In the genomic region with DNA sequence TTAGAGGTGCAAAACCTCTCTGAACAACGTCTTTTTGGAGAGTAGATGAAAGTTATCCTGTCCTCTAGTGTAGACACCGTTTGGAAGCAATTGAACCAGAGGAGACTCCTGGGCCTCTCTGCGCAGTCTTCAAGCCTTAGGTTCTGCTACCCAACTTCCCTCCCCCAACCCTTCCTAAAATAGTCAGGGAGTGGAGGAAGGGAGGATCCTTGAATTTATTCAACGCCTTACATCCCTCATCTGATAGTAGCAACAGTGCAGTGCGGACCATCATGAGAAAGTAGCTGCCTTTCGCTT, we compare ENCODE assay signal across 9 mouse cellular contexts. TPM values are rescaled to one million over a fixed set of nuclear protein-coding genes. Genes with fewer than 3 reads are reported as not detected.
DNase-seq lines count a peak whose midpoint lies in the region; ATAC-seq lines count a peak whose summit lies in the region.
"Had no signal": no experiment of that assay in that cellular context is flagged by ENCODE, and none has a peak within 500 bp of the region (broad histone marks: within the 10 kb centered on the region; RNA-seq: fewer than 3 reads in every experiment).

No protein-coding gene starts in this region.

- H3K4me3 ChIP-seq in kidney, embryonic 14.5 days (ENCODE audit: low read length): peak overlapping the region; percentile 50
- peak overlapping the region; percentile 61 for H3K4me3 ChIP-seq in forebrain, embryonic 13.5 days
- peak overlapping the region; percentile 41 for H3K4me3 ChIP-seq in limb, embryonic 11.5 days (ENCODE audit: low read depth, low read length)
- peak overlapping the region; percentile 79 for H3K4me3 ChIP-seq in midbrain, embryonic 16.5 days (ENCODE audit: low read depth, low read length)

- H3K4me1 ChIP-seq in kidney, embryonic 14.5 days (ENCODE audit: control insufficient read depth, insufficient read depth, low read length): peaks cover 9% of the 10 kb centered on the region; the same call in 1 of the 2 replicates
- peaks cover 6% of the 10 kb centered on the region for H3K4me1 ChIP-seq in forebrain, embryonic 13.5 days
- no peaks in the 10 kb centered on the region for H3K4me1 ChIP-seq in limb, embryonic 11.5 days (ENCODE audit: control insufficient read depth, insufficient read depth, low read length)
- H3K4me1 ChIP-seq in midbrain, embryonic 16.5 days (ENCODE audit: control insufficient read depth, insufficient read depth, low read length): peaks cover 8% of the 10 kb centered on the region; the same call in 1 of the 2 replicates

- no peak for DNase-seq in kidney, postnatal 4 days
- no peak for DNase-seq in limb, embryonic 11.5 days (ENCODE audit: low spot score)
- DNase-seq in adrenal gland, postnatal 10 days: no peak
- DNase-seq in adrenal gland, postnatal 14 days: no peak
- no peak for DNase-seq in urinary bladder, adult 2 months (ENCODE audit: low spot score)

- H3K27ac ChIP-seq in kidney, embryonic 14.5 days (ENCODE audit: low read depth, low read length): no peak overlapping the region
- no peak overlapping the region for H3K27ac ChIP-seq in forebrain, embryonic 13.5 days
- H3K27ac ChIP-seq in limb, embryonic 11.5 days (replicated peaks; ENCODE audit: low read depth, low read length): no peak overlapping the region
- H3K27ac ChIP-seq in midbrain, embryonic 16.5 days (ENCODE audit: low read length): peak overlapping the region; percentile 93

- ATAC-seq in kidney, embryonic 14.5 days (ENCODE audit: low FRiP score, low TSS enrichment): peak; percentile 32; the same call in 1 of the 2 replicates
- no peak for ATAC-seq in forebrain, embryonic 13.5 days
- no peak for ATAC-seq in limb, embryonic 11.5 days (ENCODE audit: insufficient number of reproducible peaks, low FRiP score, low TSS enrichment, low read depth)
- no peak for ATAC-seq in midbrain, embryonic 16.5 days

- WGBS in kidney, embryonic 14.5 days: 5% methylated on average over 6 of the region's 6 CpGs
- 6% methylated on average over 6 of the region's 6 CpGs for WGBS in forebrain, embryonic 13.5 days
- 7% methylated on average over 6 of the region's 6 CpGs for WGBS in limb, embryonic 11.5 days
- 6% methylated on average over 6 of the region's 6 CpGs for WGBS in midbrain, embryonic 16.5 days

- H3K36me3 ChIP-seq in kidney, embryonic 14.5 days (ENCODE audit: control insufficient read depth, insufficient read depth, low read length): no peaks in the 10 kb centered on the region
- no peaks in the 10 kb centered on the region for H3K36me3 ChIP-seq in forebrain, embryonic 13.5 days (ENCODE audit: poor library complexity, severe bottlenecking)
- no peaks in the 10 kb centered on the region for H3K36me3 ChIP-seq in limb, embryonic 11.5 days (ENCODE audit: control insufficient read depth, insufficient read depth, low read length)
- H3K36me3 ChIP-seq in midbrain, embryonic 16.5 days (ENCODE audit: control insufficient read depth, insufficient read depth, low read length): no peaks in the 10 kb centered on the region
- H3K36me3 ChIP-seq: G1E had no signal

- H3K9ac ChIP-seq in kidney, embryonic 14.5 days (ENCODE audit: low read depth, low read length): no peak overlapping the region
- peak overlapping the region; percentile 71 for H3K9ac ChIP-seq in forebrain, embryonic 13.5 days
- no peak overlapping the region for H3K9ac ChIP-seq in limb, embryonic 11.5 days (ENCODE audit: low read length)
- H3K9ac ChIP-seq in midbrain, embryonic 16.5 days (ENCODE audit: low read depth, low read length): peak overlapping the region; percentile 93

- no peaks in the 10 kb centered on the region for H3K9me3 ChIP-seq in kidney, embryonic 14.5 days (ENCODE audit: control insufficient read depth, low read length)
- H3K9me3 ChIP-seq in forebrain, embryonic 13.5 days (replicated peaks): no peaks in the 10 kb centered on the region
- H3K9me3 ChIP-seq in limb, embryonic 11.5 days (ENCODE audit: control insufficient read depth, low read length): no peaks in the 10 kb centered on the region
- H3K9me3 ChIP-seq in midbrain, embryonic 16.5 days (replicated peaks; ENCODE audit: control insufficient read depth, low read length, poor library complexity, severe bottlenecking): no peaks in the 10 kb centered on the region
- H3K9me3 ChIP-seq: G1E had no signal

- peaks cover 3% of the 10 kb centered on the region; the same call in 1 of the 2 replicates for H3K27me3 ChIP-seq in kidney, embryonic 14.5 days (ENCODE audit: control insufficient read depth, insufficient read depth, low read length)
- 0 out of 2 replicates have a peak, but pooled peaks cover 2% of the 10 kb centered on the region for H3K27me3 ChIP-seq in forebrain, embryonic 13.5 days
- H3K27me3 ChIP-seq in limb, embryonic 11.5 days (ENCODE audit: control insufficient read depth, insufficient read depth, low read length): 0 out of 2 replicates have a peak, but pooled peaks cover 2% of the 10 kb centered on the region
- no peaks in the 10 kb centered on the region for H3K27me3 ChIP-seq in midbrain, embryonic 16.5 days (ENCODE audit: control insufficient read depth, insufficient read depth, low read depth, low read length)

- H3K4me2 ChIP-seq in kidney, embryonic 14.5 days (replicated peaks; ENCODE audit: low read depth, low read length): peak overlapping the region; percentile 92
- H3K4me2 ChIP-seq in forebrain, embryonic 13.5 days: peak overlapping the region; percentile 92
- H3K4me2 ChIP-seq in limb, embryonic 11.5 days (ENCODE audit: low read depth, severe bottlenecking): peak overlapping the region; percentile 95
- peak overlapping the region; percentile 53 for H3K4me2 ChIP-seq in midbrain, embryonic 16.5 days (ENCODE audit: low read length)

RNA-seq across cellular contexts. Expression of gene Syne1, which starts 1.5 kb away (rescaled TPM):
- polyA plus RNA-seq in kidney, embryonic 14.5 days (2014; fragmentation: Nextera tagmentation; extraction: Ambion mirVana): 3.6 and 5.8 TPM in 2 replicates
- 2.4 and 3.4 TPM in 2 replicates for polyA plus RNA-seq in forebrain, embryonic 13.5 days (2015; fragmentation: Nextera tagmentation; extraction: Ambion mirVana)
- 2.8 and 3.4 TPM in 2 replicates for polyA plus RNA-seq in limb, embryonic 11.5 days (2014; fragmentation: Nextera tagmentation; extraction: Ambion mirVana)
- 16.3 and 19.6 TPM in 2 replicates for polyA plus RNA-seq in midbrain, embryonic 16.5 days (2015; fragmentation: Nextera tagmentation; extraction: Ambion mirVana)
- total RNA-seq in adrenal gland, postnatal 10 days (2021): 10 to 100 TPM; 17.7 to 24.4 TPM
- total RNA-seq in adrenal gland, postnatal 14 days (2021): 15.1 and 18.3 TPM in 2 replicates
- 28.3 and 39.1 TPM in 2 replicates for polyA plus RNA-seq in urinary bladder, adult 2 months (2012; rRNA removed)

RNA-seq across cellular contexts. Expression of gene Myct1, which starts 43.8 kb away (rescaled TPM):
- 6.1 and 6.6 TPM in 2 replicates for polyA plus RNA-seq in kidney, embryonic 14.5 days (2014; fragmentation: Nextera tagmentation; extraction: Ambion mirVana)
- 0.64 and 1.0 TPM in 2 replicates for polyA plus RNA-seq in forebrain, embryonic 13.5 days (2015; fragmentation: Nextera tagmentation; extraction: Ambion mirVana)
- 3.1 and 4.1 TPM in 2 replicates for polyA plus RNA-seq in limb, embryonic 11.5 days (2014; fragmentation: Nextera tagmentation; extraction: Ambion mirVana)
- polyA plus RNA-seq in midbrain, embryonic 16.5 days (2015; fragmentation: Nextera tagmentation; extraction: Ambion mirVana): 0.73 and 0.93 TPM in 2 replicates
- 10 to 100 TPM in 1 of 2 experiments, 1 to 10 TPM in 1; 8.5 to 13.4 TPM for total RNA-seq in adrenal gland, postnatal 10 days (2021)
- total RNA-seq in adrenal gland, postnatal 14 days (2021): 9.0 and 11.1 TPM in 2 replicates
- polyA plus RNA-seq in urinary bladder, adult 2 months (2012; rRNA removed): 3.0 and 3.6 TPM in 2 replicates

Comparison
In these comparisons a context has a peak if more than half of its experiments do, and no peak if none do; other contexts are left out.
1. H3K9ac ChIP-seq: peak in forebrain, embryonic 13.5 days (single experiment) and midbrain, embryonic 16.5 days (single experiment); none in kidney, embryonic 14.5 days (single experiment) and limb, embryonic 11.5 days (single experiment).
2. Peak in every context shown above with its lines, with median percentiles within 50 percentile points of each other: H3K4me2 ChIP-seq and H3K4me3 ChIP-seq.